Mouse (Mus musculus) 416B (cell line): Measurements from ENCODE around the gene Kctd8.

Source experiments
- DNase-seq: peaks from one replicate; pipeline ENCODE4 v3.0.0; 2011; ENCODE audit warnings: low read depth

Gene Kctd8

DNA sequence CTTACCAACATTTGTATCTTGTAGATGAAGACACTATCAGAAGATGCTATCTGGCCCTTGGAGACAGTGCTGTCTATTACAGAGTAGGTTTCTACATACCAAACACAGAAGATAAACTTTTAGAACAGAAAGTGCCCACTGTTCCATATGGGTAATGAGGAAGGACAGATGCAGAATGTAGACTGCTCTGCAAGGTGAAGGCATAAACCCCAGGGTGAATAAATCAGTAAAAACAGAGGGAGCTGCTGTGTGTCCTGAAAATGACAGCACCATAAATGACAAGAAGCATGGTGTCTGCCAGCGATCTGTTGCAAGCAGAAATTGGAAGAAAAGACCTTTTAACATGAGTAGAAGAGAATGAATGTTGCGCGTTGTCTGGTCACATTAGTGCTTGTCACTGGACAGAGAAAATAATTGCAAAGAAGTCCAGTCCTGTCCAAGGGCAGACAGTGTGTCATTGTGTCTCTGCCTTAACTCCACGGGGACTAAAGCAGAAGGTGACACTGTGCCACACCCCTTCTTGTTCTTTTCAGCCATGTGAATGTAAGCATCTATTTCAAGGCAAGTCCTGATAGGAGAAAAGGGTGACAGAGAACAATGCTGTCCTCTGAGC lies 181.5 kb downstream of the Kctd8 start:
- DNase-seq, result no peak

DNA sequence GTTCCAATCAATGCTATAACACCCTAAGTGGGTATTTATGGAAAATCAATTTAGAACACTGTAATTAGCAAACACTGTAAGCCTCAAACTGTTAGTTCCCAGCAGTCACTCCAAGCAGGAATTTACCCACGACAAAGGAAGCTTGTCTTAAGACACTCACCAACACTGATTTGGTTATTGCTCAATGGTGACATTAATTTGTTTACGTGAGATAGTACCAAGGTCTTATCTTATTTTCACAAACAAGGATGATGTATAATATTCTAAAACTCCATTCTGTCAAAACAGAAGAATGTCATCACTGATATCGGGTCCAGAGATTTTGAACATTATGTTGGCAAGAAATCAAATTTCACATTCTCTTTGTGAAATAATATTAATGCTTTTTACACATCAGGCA lies 185.0 kb downstream of the Kctd8 start:
- DNase-seq, result no peak

DNA sequence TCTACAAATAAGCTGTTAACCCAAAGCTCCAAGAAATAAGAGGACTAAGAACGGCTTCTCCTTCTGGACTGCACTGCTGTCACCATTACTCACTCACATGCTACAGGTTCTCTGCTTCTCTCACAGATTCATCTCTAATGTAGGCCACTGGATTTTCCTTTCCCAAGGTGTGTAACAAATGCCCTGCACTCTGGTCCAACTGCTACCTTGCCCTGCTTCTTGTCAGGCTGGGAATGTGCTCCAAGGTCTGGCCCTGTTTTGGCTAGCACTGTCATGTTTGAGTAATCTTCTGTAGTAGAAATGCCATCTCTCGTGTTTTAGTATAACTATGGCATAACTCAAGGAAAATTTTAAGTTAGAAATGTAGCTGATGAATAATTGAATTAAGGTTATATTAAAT lies 195.7 kb downstream of the Kctd8 start:
- no peak for DNase-seq

DNA sequence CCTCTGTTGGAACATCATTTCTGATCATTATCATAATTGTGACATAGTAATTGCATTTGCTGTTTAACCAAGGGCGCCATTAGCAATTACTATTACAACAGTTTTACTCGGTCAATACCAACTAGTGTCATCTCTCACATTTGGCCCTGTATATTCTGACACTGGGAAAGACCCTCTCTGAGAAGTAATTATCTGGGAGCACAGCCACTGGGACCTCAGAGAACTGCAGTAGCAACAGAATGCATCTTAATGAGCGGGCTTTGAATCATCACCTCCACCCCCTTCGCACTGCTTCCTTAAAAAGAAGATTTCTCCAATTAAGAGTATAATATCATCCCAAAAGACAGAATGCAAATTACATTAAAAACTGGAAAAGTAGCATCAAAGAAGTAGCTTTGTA lies 200.4 kb downstream of the Kctd8 start:
- no peak for DNase-seq

GRCm38 (mm10) chr5:69108718-69109117 lies 232.8 kb downstream of the Kctd8 start:
- no peak for DNase-seq

DNA sequence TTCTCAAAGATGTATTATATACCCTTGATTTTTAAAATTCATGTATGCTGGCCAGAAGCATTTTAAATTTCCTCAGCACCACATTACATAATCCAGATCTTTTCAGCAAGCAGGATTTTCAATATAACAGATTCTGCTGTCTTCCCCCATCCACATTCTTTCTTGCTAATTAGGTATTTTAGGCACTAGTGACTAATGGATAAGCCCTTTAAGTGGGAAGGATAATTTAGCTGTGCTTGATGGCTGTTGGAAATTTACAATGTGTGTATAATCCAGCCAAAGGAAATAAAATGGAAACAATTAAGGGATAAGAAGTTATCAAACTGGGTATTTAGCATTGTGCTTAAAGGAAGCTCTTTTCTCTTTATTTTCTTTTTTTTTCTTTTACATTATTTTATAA lies 252.6 kb downstream of the Kctd8 start:
- DNase-seq, result no peak
